Mouse (Mus musculus) C2C12 (cell line): Measurements from ENCODE around the gene Cdh9. TPM values are rescaled to one million over a fixed set of nuclear protein-coding genes. Genes with fewer than 3 reads are reported as not detected.

Experiments
- H3K27me3 ChIP-seq: one replicate; pipeline ENCODE4 v1.6.1; 2011; ENCODE audit not compliant: control insufficient read depth, insufficient read depth, insufficient read length
- H3K36me3 ChIP-seq: one replicate; pipeline ENCODE4 v1.6.1; 2011; ENCODE audit not compliant: control insufficient read depth, insufficient read depth
- H3K4me3 ChIP-seq: one replicate; pipeline ENCODE4 v1.5.1; 2011; ENCODE audit warnings: mild to moderate bottlenecking, control low read depth; ENCODE audit not compliant: poor library complexity, insufficient read depth, severe bottlenecking
- H3K79me2 ChIP-seq: one replicate; pipeline ENCODE4 v1.6.1; 2011; ENCODE audit not compliant: control insufficient read depth, insufficient read depth
- H3K79me3 ChIP-seq: one replicate; pipeline ENCODE4 v1.6.1; 2011; ENCODE audit warnings: low read depth, control low read depth
- H3ac ChIP-seq: one replicate; pipeline ENCODE3; 2011; ENCODE audit warnings: low read depth; ENCODE audit not compliant: control insufficient read depth, insufficient read length
- CEBPB ChIP-seq: IDR thresholded peaks from one replicate; pipeline ENCODE4 v1.6.1; 2011; ENCODE audit warnings: low read depth, mild to moderate bottlenecking, control low read depth, moderate library complexity
- CTCF ChIP-seq: IDR thresholded peaks from one replicate; pipeline ENCODE4 v1.5.1; 2011; ENCODE audit not compliant: control insufficient read depth, insufficient read depth, insufficient read length
- FOSL1 ChIP-seq: IDR thresholded peaks from one replicate; pipeline ENCODE4 v1.8.0; 2011; ENCODE audit warnings: mild to moderate bottlenecking, low read length; ENCODE audit not compliant: poor library complexity, insufficient read depth, severe bottlenecking
- MAX ChIP-seq: IDR thresholded peaks from one replicate; pipeline ENCODE4 v1.6.1; 2011; ENCODE audit warnings: mild to moderate bottlenecking, control low read depth
- MYOD1 ChIP-seq: IDR thresholded peaks from one replicate; pipeline ENCODE4 v1.6.1; 2011; ENCODE audit warnings: low read depth; ENCODE audit not compliant: control insufficient read depth, insufficient read length
- MYOG ChIP-seq: IDR thresholded peaks from one replicate; pipeline ENCODE4 v1.6.1; 2011; ENCODE audit not compliant: control insufficient read depth, insufficient read length; ENCODE audit errors: extremely low read depth
- USF1 ChIP-seq: IDR thresholded peaks from one replicate; pipeline ENCODE4 v1.6.1; 2011; ENCODE audit warnings: low read depth, mild to moderate bottlenecking, control low read depth, moderate library complexity
- long read RNA-seq, 2 experiments: library from polyadenylated mRNA; unstranded; transcript quantifications; one replicate each; pipeline ENCODE4 v2.0.0; 2019 to 2020
- polyA plus RNA-seq: library from polyadenylated mRNA; unstranded; fragments of >200 nt; fragmentation: generic; extraction: Trizol; gene quantifications from one replicate; pipeline ENCODE4 v1.2.1, GENCODE M21; 2012; ENCODE audit warnings: missing spikeins

Cdh9 gene
- polyA plus RNA-seq = not detected
- long read RNA-seq, experiment 1 = 0 reads
- long read RNA-seq, experiment 2 = 0 reads

GRCm38 (mm10) chr15:16728470-16729011, at the start of gene Cdh9:
Gene Cdh9, plus strand, starts transcription at chr15:16728756.
- TF ChIP-seq USF1 = no peak
- TF ChIP-seq MYOG = no peak
- Histone ChIP-seq H3K79me3 (no peaks in the 10 kb centered on the region), H3K79me2 (no peaks in the 10 kb centered on the region), H3K27me3 (no peaks in the 10 kb centered on the region), H3K36me3 (no peaks in the 10 kb centered on the region), H3ac (no peak within 1 kb of the TSS), H3K4me3 (no peak within 1 kb of the TSS)

GRCm38 (mm10) chr15:16679096-16679495, 49.5 kb upstream of the Cdh9 start:
- no peak overlapping the region for H3ac ChIP-seq
- no peaks in the 10 kb centered on the region for H3K79me2 ChIP-seq
- H3K79me3 ChIP-seq = no peaks in the 10 kb centered on the region
- no peak overlapping the region for H3K4me3 ChIP-seq
- TF ChIP-seq CTCF = no peak
- TF ChIP-seq MYOG = no peak
- no peak for TF ChIP-seq CEBPB
- TF ChIP-seq MYOD1 = no peak
- no peak for TF ChIP-seq FOSL1
- no peak for TF ChIP-seq MAX
- TF ChIP-seq USF1 = no peak
- no peaks in the 10 kb centered on the region for H3K36me3 ChIP-seq
- no peaks in the 10 kb centered on the region for H3K27me3 ChIP-seq

- no peaks in the 10 kb centered on the region for H3K79me3 ChIP-seq
- no peaks in the 10 kb centered on the region for H3K36me3 ChIP-seq
- TF ChIP-seq MAX = no peak
- no peak overlapping the region for H3K4me3 ChIP-seq
- no peaks in the 10 kb centered on the region for H3K27me3 ChIP-seq
- H3K79me2 ChIP-seq = no peaks in the 10 kb centered on the region
- H3ac ChIP-seq = no peak overlapping the region
Measured at GRCm38 (mm10) chr15:16699821-16700220, 28.7 kb upstream of the Cdh9 start.

DNA sequence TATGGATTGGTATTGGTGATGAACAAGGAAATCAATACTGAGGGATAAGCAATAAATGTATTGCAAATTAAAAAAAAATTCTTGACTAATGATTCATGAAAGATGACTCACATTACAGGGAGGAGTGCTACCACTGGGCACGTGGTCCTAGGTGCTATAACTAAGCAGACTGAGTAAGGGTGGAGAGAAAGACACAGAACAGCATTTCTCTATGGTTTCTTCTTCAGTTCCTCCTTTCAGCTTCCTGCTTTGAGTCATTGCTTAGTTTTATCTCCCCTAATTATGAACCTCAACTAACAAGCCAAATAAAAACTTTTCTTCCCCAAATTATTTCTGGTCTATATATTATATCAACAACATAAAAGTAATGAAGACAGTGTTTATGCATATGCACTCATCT, 26.2 kb upstream of the Cdh9 start:
- no peak overlapping the region for H3K4me3 ChIP-seq
- H3K27me3 ChIP-seq = no peaks in the 10 kb centered on the region
- H3ac ChIP-seq = no peak overlapping the region
- no peaks in the 10 kb centered on the region for H3K79me2 ChIP-seq
- H3K79me3 ChIP-seq = no peaks in the 10 kb centered on the region
- H3K36me3 ChIP-seq = no peaks in the 10 kb centered on the region
- TF ChIP-seq MYOD1 = no peak
- TF ChIP-seq MAX = no peak
- TF ChIP-seq FOSL1 = no peak
- TF ChIP-seq CEBPB = no peak
- TF ChIP-seq USF1 = no peak
- TF ChIP-seq CTCF = no peak
- no peak for TF ChIP-seq MYOG

DNA sequence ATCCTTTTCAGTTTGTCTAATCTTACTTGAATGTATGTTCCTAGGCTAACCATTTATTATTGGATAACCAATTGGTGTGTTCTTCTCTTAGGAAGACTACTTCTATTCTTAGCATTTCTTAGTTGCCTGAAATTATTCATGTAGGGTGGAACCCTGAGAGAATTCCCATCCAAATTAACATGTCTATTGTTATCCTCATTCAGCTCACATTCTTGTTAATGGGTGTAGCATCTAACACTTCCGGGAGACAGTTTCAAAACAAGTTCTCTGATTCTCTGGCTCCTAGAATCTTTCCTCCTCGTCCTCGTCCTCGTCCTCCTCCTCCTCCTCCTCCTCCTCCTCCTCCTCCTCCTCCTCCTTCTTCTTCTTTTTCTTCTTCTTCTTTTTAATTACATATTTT, 10.5 kb downstream of the Cdh9 start:
- Histone ChIP-seq H3K36me3 (no peaks in the 10 kb centered on the region), H3K79me3 (no peaks in the 10 kb centered on the region), H3K79me2 (no peaks in the 10 kb centered on the region), H3K4me3 (no peak overlapping the region), H3K27me3 (no peaks in the 10 kb centered on the region), H3ac (no peak overlapping the region)
- TF ChIP-seq MAX (no peak), USF1 (no peak), MYOG (no peak), FOSL1 (no peak), CTCF (no peak), CEBPB (no peak), MYOD1 (no peak)

DNA sequence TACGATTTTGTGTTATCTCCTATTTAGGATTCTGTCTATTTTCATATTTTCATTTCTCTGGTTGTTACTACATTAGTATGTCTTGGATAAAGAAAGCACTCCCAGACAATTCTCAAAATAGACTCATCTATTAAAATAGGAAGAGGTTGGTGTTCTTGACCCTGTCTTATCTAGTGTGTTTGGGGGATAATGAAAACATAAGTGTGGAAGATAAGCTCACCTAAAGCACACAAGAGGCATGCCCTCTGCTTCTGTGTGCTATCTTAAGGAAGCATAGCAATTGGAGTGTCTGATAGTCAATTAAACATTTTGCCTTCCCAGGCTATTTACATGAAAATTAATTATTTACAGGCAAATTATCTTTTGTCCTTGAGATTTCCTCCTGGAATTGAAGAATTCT, 18.1 kb downstream of the Cdh9 start:
- H3K79me3 ChIP-seq = no peaks in the 10 kb centered on the region
- no peaks in the 10 kb centered on the region for H3K27me3 ChIP-seq
- H3ac ChIP-seq = no peak overlapping the region
- H3K4me3 ChIP-seq = no peak overlapping the region
- TF ChIP-seq CEBPB (no peak), FOSL1 (no peak), MYOG (no peak), CTCF (no peak), MAX (no peak), MYOD1 (no peak), USF1 (no peak)
- no peaks in the 10 kb centered on the region for H3K79me2 ChIP-seq
- no peaks in the 10 kb centered on the region for H3K36me3 ChIP-seq
